Mouse (Mus musculus) spleen, adult 2 months (tissue): ENCODE data around the gene Epha2. TPM values are rescaled to one million over a fixed set of nuclear protein-coding genes. Genes with fewer than 3 reads are reported as not detected.

Experiments used
- DNase-seq, 2 experiments: peaks; one replicate each; pipeline versions ENCODE4 v3.0.0 to v3.0.0-alpha.2; 2012 to 2021; ENCODE audit warnings: low spot score in 2 of 2, low read depth in 1 of 2
- H3K27ac ChIP-seq: fragments of 200-500 bp; 2 replicates; pipeline ENCODE4 v1.5.1; 2012; ENCODE audit warnings: low read length, inconsistent platforms; ENCODE audit not compliant: insufficient read depth
- H3K27me3 ChIP-seq: fragments of 200-500 bp; 2 replicates; pipeline ENCODE4 v1.6.1; 2012; ENCODE audit warnings: mild to moderate bottlenecking, moderate library complexity, low read length, inconsistent platforms; ENCODE audit not compliant: control insufficient read depth, insufficient read depth
- H3K36me3 ChIP-seq: fragments of 200-500 bp; 2 replicates; pipeline ENCODE4 v1.6.1; 2012; ENCODE audit warnings: mild to moderate bottlenecking, low read length, inconsistent platforms; ENCODE audit not compliant: control insufficient read depth, insufficient read depth
- H3K4me1 ChIP-seq: fragments of 200-500 bp; 2 replicates; pipeline ENCODE4 v1.6.1; 2011; ENCODE audit warnings: inconsistent platforms; ENCODE audit not compliant: control insufficient read depth, insufficient read depth, insufficient read length
- H3K4me3 ChIP-seq: fragments of 200-500 bp; 2 replicates; pipeline ENCODE4 v1.5.1; 2011; ENCODE audit warnings: mild to moderate bottlenecking, inconsistent platforms; ENCODE audit not compliant: insufficient read depth, insufficient read length; ENCODE audit errors: extremely low read depth
- CTCF ChIP-seq: fragments of 200-500 bp; IDR thresholded peaks from 2 replicates; pipeline ENCODE4 v1.5.1; 2011; ENCODE audit warnings: mild to moderate bottlenecking, inconsistent platforms; ENCODE audit not compliant: insufficient read depth, insufficient read length, insufficient replicate concordance; ENCODE audit errors: extremely low read depth
- POLR2A ChIP-seq: fragments of 200-500 bp; IDR thresholded peaks from 2 replicates; pipeline ENCODE4 v1.6.1; 2011; ENCODE audit warnings: low read depth, low read length, inconsistent platforms
- WGBS: fragments of 180-500 bp; shearing (Covaris S2); methylation state at CpG from one replicate; pipeline ENCODE4 v1.1.7; 2018; 5-methylcytosine and 5-hydroxymethylcytosine counted together
- polyA plus RNA-seq: library from polyadenylated mRNA; depleted of rRNA; stranded (reverse); fragments of >200 nt; gene quantifications from 2 replicates; pipeline ENCODE4 v1.2.3, GENCODE M21; 2012

The Epha2 gene
- polyA plus RNA-seq, 1 experiment = 8.0 TPM

GRCm38 (mm10) chr4:141271228-141271627, 29.8 kb upstream of the Epha2 start:
- H3K4me1 ChIP-seq = no peaks in the 10 kb centered on the region; the same call in 1 of the 2 replicates
- H3K4me3 ChIP-seq = no peak overlapping the region
- 53% methylated on average over 7 of the region's 7 CpGs for WGBS
- no peak for DNase-seq
- no peaks in the 10 kb centered on the region for H3K27me3 ChIP-seq
- no peaks in the 10 kb centered on the region for H3K36me3 ChIP-seq
- TF ChIP-seq CTCF (no peak), POLR2A (no peak)
- no peak overlapping the region for H3K27ac ChIP-seq

DNA sequence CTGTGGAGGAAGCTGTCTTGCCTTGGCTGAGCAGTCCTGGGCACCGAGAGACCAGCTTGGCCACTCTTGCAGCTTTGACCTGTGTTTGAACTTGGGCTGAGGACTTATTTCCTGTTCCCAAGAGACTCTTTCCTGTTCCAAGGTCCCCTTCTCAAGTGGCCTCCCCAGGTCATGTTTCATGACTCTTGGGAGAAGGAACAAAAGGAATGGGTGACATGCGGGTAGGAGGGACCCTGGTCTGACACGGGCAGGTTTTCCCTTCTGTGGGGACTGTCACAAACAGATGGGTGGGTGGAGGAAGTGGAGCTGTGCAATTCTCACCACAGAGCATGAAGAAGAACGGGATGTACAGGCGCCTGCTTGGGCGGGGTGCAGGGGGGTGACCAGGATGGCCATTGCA, 29.3 kb upstream of the Epha2 start:
- Histone ChIP-seq H3K4me3 (no peak overlapping the region), H3K27me3 (no peaks in the 10 kb centered on the region), H3K27ac (0 out of 2 replicates have a peak overlapping the region, but pooled peaks have one; percentile 0), H3K36me3 (no peaks in the 10 kb centered on the region), H3K4me1 (no peaks in the 10 kb centered on the region; the same call in 1 of the 2 replicates)
- 19% methylated on average over 6 of the region's 6 CpGs for WGBS
- TF ChIP-seq CTCF (no peak), POLR2A (no peak)
- no peak for DNase-seq

GRCm38 (mm10) chr4:141272878-141273277, 28.2 kb upstream of the Epha2 start:
- H3K27ac ChIP-seq = no peak overlapping the region
- H3K4me1 ChIP-seq = no peaks in the 10 kb centered on the region; the same call in 1 of the 2 replicates
- H3K27me3 ChIP-seq = no peaks in the 10 kb centered on the region
- no peak for TF ChIP-seq CTCF
- 1% methylated on average over 14 of the region's 14 CpGs for WGBS
- no peaks in the 10 kb centered on the region for H3K36me3 ChIP-seq
- peak; percentile 24 to 35 for DNase-seq
- peak overlapping the region; percentile 48 for H3K4me3 ChIP-seq

GRCm38 (mm10) chr4:141273296-141273695, 27.7 kb upstream of the Epha2 start:
- 21% methylated on average over 12 of the region's 12 CpGs for WGBS
- Histone ChIP-seq H3K36me3 (no peaks in the 10 kb centered on the region), H3K4me3 (peak overlapping the region; percentile 48), H3K27ac (no peak overlapping the region), H3K4me1 (no peaks in the 10 kb centered on the region; the same call in 1 of the 2 replicates), H3K27me3 (no peaks in the 10 kb centered on the region)
- TF ChIP-seq CTCF (peak; percentile 98), POLR2A (no peak)
- peak; percentile 41 to 74 for DNase-seq

DNA sequence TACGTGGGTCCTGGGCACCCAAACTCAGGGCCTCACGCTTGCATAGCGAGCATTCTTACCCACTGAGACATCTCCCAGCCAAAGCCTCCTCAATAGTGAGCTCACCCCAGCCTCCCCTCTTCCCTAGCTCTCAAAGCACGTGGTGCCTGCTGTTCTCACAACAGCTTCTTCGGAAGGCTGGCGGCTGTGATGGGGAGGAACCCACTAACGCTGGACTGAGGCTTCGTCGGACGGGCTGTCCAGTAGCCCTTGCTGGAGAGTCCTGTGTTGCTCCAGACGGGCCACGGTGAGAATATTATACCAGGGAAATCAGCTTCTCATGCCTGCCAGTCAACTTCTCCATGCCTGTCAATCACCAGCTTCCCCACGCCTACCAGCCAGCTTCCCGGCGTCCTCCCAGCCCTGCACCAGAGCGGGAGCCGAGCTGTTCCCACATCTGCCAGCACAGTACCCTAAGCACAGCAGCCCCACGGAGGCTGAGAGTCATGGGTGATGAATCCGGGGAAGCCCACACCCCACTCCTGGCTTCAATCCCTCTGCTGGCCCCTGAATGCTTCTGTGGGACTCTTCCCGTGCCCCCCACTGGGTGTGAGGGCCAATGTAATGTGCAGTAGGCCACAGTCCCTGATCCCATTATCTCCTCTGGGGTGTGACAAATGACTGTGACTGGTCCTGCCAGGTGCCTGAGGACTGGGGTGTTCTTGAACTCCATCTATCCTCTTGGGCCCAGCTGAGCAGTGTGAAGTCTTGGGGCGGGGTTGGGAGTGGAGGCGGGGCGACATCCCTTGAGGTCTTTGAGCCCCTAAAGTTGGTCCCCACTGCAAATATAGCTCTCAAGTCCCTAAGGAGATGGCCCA, 26.3 kb upstream of the Epha2 start:
- 78% methylated on average over 23 of the region's 23 CpGs for WGBS
- no peak for DNase-seq
- H3K27ac ChIP-seq = no peak overlapping the region
- H3K4me1 ChIP-seq = no peaks in the 10 kb centered on the region; the same call in 1 of the 2 replicates
- no peak for TF ChIP-seq CTCF
- TF ChIP-seq POLR2A = no peak
- H3K36me3 ChIP-seq = no peaks in the 10 kb centered on the region
- H3K4me3 ChIP-seq = no peak overlapping the region
- H3K27me3 ChIP-seq = no peaks in the 10 kb centered on the region

- H3K27me3 ChIP-seq = no peaks in the 10 kb centered on the region
- WGBS = 79% methylated on average over 8 of the region's 8 CpGs
- H3K27ac ChIP-seq = no peak overlapping the region
These were observed 23.9 kb upstream of the Epha2 start for GRCm38 (mm10) chr4:141277157-141277556.

DNA sequence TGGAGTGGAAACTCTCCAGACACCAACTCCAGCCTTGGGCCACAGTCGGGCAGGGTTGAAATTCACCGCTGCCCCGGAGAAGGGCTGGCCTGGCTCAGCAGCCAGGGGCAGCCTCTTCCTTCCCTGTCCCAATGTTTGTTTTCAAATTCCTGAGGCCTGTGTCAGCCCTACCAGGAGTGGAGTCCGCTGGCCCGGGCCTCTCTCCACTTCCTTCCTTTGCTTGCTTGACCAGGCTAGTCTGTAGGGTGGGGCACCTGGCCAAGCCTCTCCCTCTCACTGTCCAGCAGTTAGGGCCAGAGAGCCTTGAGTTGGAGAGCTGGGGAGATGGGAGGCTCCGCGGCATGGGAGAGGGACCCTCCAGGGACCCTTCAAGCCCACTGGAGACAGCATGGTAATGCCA, 22.9 kb upstream of the Epha2 start:
- H3K27ac ChIP-seq = peak overlapping the region; percentile 43

More at GRCm38 (mm10) chr4:141277157-141277556, 23.9 kb upstream of the Epha2 start:
- TF ChIP-seq CTCF (no peak), POLR2A (no peak)
- Histone ChIP-seq H3K4me1 (peaks cover 6% of the 10 kb centered on the region; the same call in 1 of the 2 replicates), H3K4me3 (no peak overlapping the region), H3K36me3 (no peaks in the 10 kb centered on the region)
- no peak for DNase-seq

More for the DNA sequence above, 22.9 kb upstream of the Epha2 start:
- no peak for TF ChIP-seq POLR2A
- TF ChIP-seq CTCF = no peak
- Histone ChIP-seq H3K36me3 (no peaks in the 10 kb centered on the region), H3K4me1 (peaks cover 6% of the 10 kb centered on the region; the same call in 1 of the 2 replicates), H3K4me3 (no peak overlapping the region), H3K27me3 (no peaks in the 10 kb centered on the region)
- no peak for DNase-seq
- 62% methylated on average over 7 of the region's 7 CpGs for WGBS
